9 mouse cellular contexts compared by ENCODE assay signal in genomic region chr14:40927041-40927440, GRCm38 (mm10). TPM values are rescaled to one million over a fixed set of nuclear protein-coding genes. Genes with fewer than 3 reads are reported as not detected.
A peak's percentile ranks its signal among the peaks of the same experiment; 100 is the strongest.
DNase-seq lines count a peak whose midpoint lies in the region; ATAC-seq and TF ChIP-seq lines count a peak whose summit lies in the region.
"Had no signal": no experiment of that assay in that cellular context is flagged by ENCODE, and none has a peak within 500 bp of the region (broad histone marks: within the 10 kb centered on the region; RNA-seq: fewer than 3 reads in every experiment).

No protein-coding gene starts in this region.

- peak; percentile 28 for ATAC-seq in kidney, embryonic 15.5 days (replicated peaks; ENCODE audit: low FRiP score)
- peak; percentile 84 for ATAC-seq in stomach, embryonic 14.5 days (ENCODE audit: insufficient number of reproducible peaks, insufficient read depth, low FRiP score, low read depth)

- no peak for TF ChIP-seq POLR2A in liver, adult 2 months (IDR thresholded peaks at IDR 0.05; ENCODE audit: extremely low read depth, insufficient read depth, low read length)

- H3K4me3 ChIP-seq in liver, adult 2 months (ENCODE audit: insufficient read depth, low read depth, low read length) = no peak overlapping the region
- H3K4me3 ChIP-seq in kidney, embryonic 15.5 days (replicated peaks) = no peak overlapping the region
- H3K4me3 ChIP-seq in stomach, embryonic 14.5 days (ENCODE audit: low read depth, low read length) = no peak overlapping the region
- H3K4me3 ChIP-seq: myocyte had no signal

- H3K27me3 ChIP-seq in liver, adult 2 months (ENCODE audit: control insufficient read depth, insufficient read depth, low read length) = no peaks in the 10 kb centered on the region
- no peaks in the 10 kb centered on the region for H3K27me3 ChIP-seq in kidney, embryonic 15.5 days
- no peaks in the 10 kb centered on the region for H3K27me3 ChIP-seq in stomach, embryonic 14.5 days (ENCODE audit: control insufficient read depth, insufficient read depth, low read length)

- H3K27ac ChIP-seq in liver, adult 2 months (replicated peaks; ENCODE audit: insufficient read depth, low read depth, low read length) = 0 out of 2 replicates have a peak overlapping the region, but pooled peaks have one; percentile 45
- peak overlapping the region; percentile 71 for H3K27ac ChIP-seq in kidney, embryonic 15.5 days
- H3K27ac ChIP-seq in stomach, embryonic 14.5 days (ENCODE audit: low read length) = peak overlapping the region; percentile 4; the same call in 1 of the 2 replicates

- peak; percentile 87 for DNase-seq in liver, adult 2 months (ENCODE audit: extremely low read depth, low read depth, low spot score)
- DNase-seq in liver = no peak
- peak; percentile 57 for DNase-seq in T-cell, adult 2 months (ENCODE audit: low spot score)
- DNase-seq in frontal cortex, adult 2 months (ENCODE audit: extremely low spot score in 1 of 2, low spot score in 1 of 2) = no peak
- no peak for DNase-seq in ovary, postnatal 14 days (ENCODE audit: low spot score)

- no peak for TF ChIP-seq CTCF in liver, adult 2 months (IDR thresholded peaks at IDR 0.05; ENCODE audit: low read depth, low read length)

- no peaks in the 10 kb centered on the region for H3K9me3 ChIP-seq in kidney, embryonic 15.5 days (replicated peaks)
- H3K9me3 ChIP-seq in stomach, embryonic 14.5 days (ENCODE audit: control insufficient read depth, low read depth, low read length) = no peaks in the 10 kb centered on the region

- peaks cover 44% of the 10 kb centered on the region for H3K4me1 ChIP-seq in liver, adult 2 months (ENCODE audit: control insufficient read depth, insufficient read depth, low read length)
- peaks cover 78% of the 10 kb centered on the region for H3K4me1 ChIP-seq in kidney, embryonic 15.5 days
- H3K4me1 ChIP-seq in stomach, embryonic 14.5 days (ENCODE audit: control insufficient read depth, insufficient read depth, low read length) = peaks cover 20% of the 10 kb centered on the region

- H3K79me2 ChIP-seq in liver, adult 2 months (ENCODE audit: control insufficient read depth, insufficient read depth, low read length) = peaks cover 14% of the 10 kb centered on the region; the same call in 1 of the 2 replicates

- H3K4me2 ChIP-seq in kidney, embryonic 15.5 days = no peak overlapping the region
- no peak overlapping the region for H3K4me2 ChIP-seq in stomach, embryonic 14.5 days (replicated peaks; ENCODE audit: low read depth, low read length)
- H3K4me2 ChIP-seq: heart, embryonic 11.5 days had no signal

- 10% methylated on average over 2 of the region's 2 CpGs for WGBS in liver, adult 2 months
- 22% methylated on average over 2 of the region's 2 CpGs for WGBS in kidney, embryonic 15.5 days
- WGBS in stomach, embryonic 14.5 days = 51% methylated on average over 2 of the region's 2 CpGs

- H3K36me3 ChIP-seq in liver, adult 2 months (ENCODE audit: control insufficient read depth, insufficient read depth, low read length) = no peaks in the 10 kb centered on the region; the same call in 1 of the 2 replicates
- H3K36me3 ChIP-seq in kidney, embryonic 15.5 days = peaks cover 5% of the 10 kb centered on the region; the same call in 1 of the 2 replicates
- no peaks in the 10 kb centered on the region for H3K36me3 ChIP-seq in stomach, embryonic 14.5 days (ENCODE audit: control insufficient read depth, insufficient read depth, low read length)

- H3K9ac ChIP-seq in liver, adult 2 months (ENCODE audit: low read depth, low read length) = peak overlapping the region; percentile 32; the same call in 1 of the 2 replicates
- no peak overlapping the region for H3K9ac ChIP-seq in kidney, embryonic 15.5 days
- no peak overlapping the region for H3K9ac ChIP-seq in stomach, embryonic 14.5 days (replicated peaks; ENCODE audit: low read depth, low read length)

RNA-seq across cellular contexts. Expression of gene Sh2d4b, which starts 34.0 kb away (rescaled TPM):
- total RNA-seq in liver, adult 2 months (2014; rRNA removed) = 0.13 and 0.18 TPM in 2 replicates
- not detected in 2 replicates for polyA plus RNA-seq in liver, adult 2 months (2012; rRNA removed)
- 0.85 and 0.92 TPM in 2 replicates for polyA plus RNA-seq in kidney, embryonic 15.5 days (2015; fragmentation: Nextera tagmentation; extraction: Ambion mirVana)
- polyA plus RNA-seq in stomach, embryonic 14.5 days (2014; fragmentation: Nextera tagmentation; extraction: Ambion mirVana) = 0.56 and 0.73 TPM in 2 replicates
- 1.1 and 1.3 TPM in 2 replicates for polyA plus RNA-seq in frontal cortex, adult 2 months (2012; rRNA removed)

RNA-seq across cellular contexts. Expression of gene Tspan14, which starts 39.6 kb away (rescaled TPM):
- 13.3 and 15.4 TPM in 2 replicates for total RNA-seq in liver, adult 2 months (2014; rRNA removed)
- polyA plus RNA-seq in liver, adult 2 months (2012; rRNA removed) = 28.5 and 30.4 TPM in 2 replicates
- 109 and 112 TPM in 2 replicates for polyA plus RNA-seq in kidney, embryonic 15.5 days (2015; fragmentation: Nextera tagmentation; extraction: Ambion mirVana)
- polyA plus RNA-seq in stomach, embryonic 14.5 days (2014; fragmentation: Nextera tagmentation; extraction: Ambion mirVana) = 84.5 and 88.2 TPM in 2 replicates
- polyA plus RNA-seq in frontal cortex, adult 2 months (2012; rRNA removed) = 46.4 and 47.7 TPM in 2 replicates

Comparison
In these comparisons a context has a peak if more than half of its experiments do, and no peak if none do; other contexts are left out.
1. DNase-seq: peak in liver, adult 2 months (single experiment) and T-cell, adult 2 months (single experiment); none in liver (single experiment), frontal cortex, adult 2 months (0 of 2) and ovary, postnatal 14 days (single experiment).
2. H3K27ac ChIP-seq: peak in every context shown above with its lines; median percentile 71 in kidney, embryonic 15.5 days; 45 in liver, adult 2 months; 4 in stomach, embryonic 14.5 days.